Comparison of ENCODE assay signal across 13 mouse cellular contexts in genomic region chr3:102009926-102010381, GRCm38 (mm10). TPM values are rescaled to one million over a fixed set of nuclear protein-coding genes. Genes with fewer than 3 reads are reported as not detected.
DNase-seq lines count a peak whose midpoint lies in the region; ATAC-seq and TF ChIP-seq lines count a peak whose summit lies in the region.
"Had no signal": no experiment of that assay in that cellular context is flagged by ENCODE, and none has a peak within 500 bp of the region (broad histone marks: within the 10 kb centered on the region; RNA-seq: fewer than 3 reads in every experiment).

Gene Nhlh2, plus strand, starts transcription at chr3:102010076.

- no peaks in the 10 kb centered on the region for H3K9me3 ChIP-seq in lung, postnatal 0 days (ENCODE audit: low read length)
- no peaks in the 10 kb centered on the region for H3K9me3 ChIP-seq in forebrain, embryonic 15.5 days
- H3K9me3 ChIP-seq in midbrain, embryonic 12.5 days, result no peaks in the 10 kb centered on the region
- H3K9me3 ChIP-seq: liver, embryonic 13.5 days had no signal

- TF ChIP-seq CTCF in lung, postnatal 0 days (IDR thresholded peaks at IDR 0.05), result no peak

- H3K4me1 ChIP-seq in lung, postnatal 0 days (ENCODE audit: insufficient read depth, low read depth, low read length), result 0 out of 2 replicates have a peak, but pooled peaks cover 6% of the 10 kb centered on the region
- H3K4me1 ChIP-seq in forebrain, embryonic 15.5 days, result peaks cover 23% of the 10 kb centered on the region
- peaks cover 21% of the 10 kb centered on the region for H3K4me1 ChIP-seq in midbrain, embryonic 12.5 days

- intact Hi-C loops in gastrocnemius, postnatal 36 days (cut with DNase I), result no loop called here

- H3K36me3 ChIP-seq in lung, postnatal 0 days (ENCODE audit: insufficient read depth, low read length), result no peaks in the 10 kb centered on the region
- H3K36me3 ChIP-seq in forebrain, embryonic 15.5 days, result no peaks in the 10 kb centered on the region
- H3K36me3 ChIP-seq in midbrain, embryonic 12.5 days, result no peaks in the 10 kb centered on the region
- H3K36me3 ChIP-seq: liver, embryonic 13.5 days had no signal

- H3K27ac ChIP-seq in lung, postnatal 0 days (ENCODE audit: low read length), result no peak within 1 kb of the TSS
- H3K27ac ChIP-seq in forebrain, embryonic 15.5 days (replicated peaks), result peak within 1 kb of the TSS; percentile 76
- H3K27ac ChIP-seq in midbrain, embryonic 12.5 days (replicated peaks), result peak within 1 kb of the TSS; percentile 97
- H3K27ac ChIP-seq: liver, embryonic 13.5 days had no signal

- H3K9ac ChIP-seq in lung, postnatal 0 days (replicated peaks; ENCODE audit: low read depth), result no peak within 1 kb of the TSS
- peak within 1 kb of the TSS; percentile 53 for H3K9ac ChIP-seq in forebrain, embryonic 15.5 days (replicated peaks)
- peak within 1 kb of the TSS; percentile 80 for H3K9ac ChIP-seq in midbrain, embryonic 12.5 days (replicated peaks)
- H3K9ac ChIP-seq: liver, embryonic 13.5 days had no signal

- no peak for ATAC-seq in lung, postnatal 0 days
- peak; percentile 29 for ATAC-seq in forebrain, embryonic 15.5 days (replicated peaks)
- ATAC-seq in midbrain, embryonic 12.5 days (ENCODE audit: low FRiP score, low read depth), result no peak

- TF ChIP-seq EP300 in lung, postnatal 0 days (IDR thresholded peaks at IDR 0.05), result no peak

- no peak within 1 kb of the TSS for H3K4me2 ChIP-seq in lung, postnatal 0 days (replicated peaks; ENCODE audit: low read depth, low read length)
- H3K4me2 ChIP-seq in forebrain, embryonic 15.5 days (replicated peaks), result peak within 1 kb of the TSS; percentile 48
- peak within 1 kb of the TSS; percentile 57 for H3K4me2 ChIP-seq in midbrain, embryonic 12.5 days (replicated peaks)

- peak within 1 kb of the TSS; percentile 14; the same call in 1 of the 2 replicates for H3K4me3 ChIP-seq in lung, postnatal 0 days (ENCODE audit: low read depth, low read length)
- peak within 1 kb of the TSS; percentile 43 for H3K4me3 ChIP-seq in forebrain, embryonic 15.5 days
- peak within 1 kb of the TSS; percentile 55 for H3K4me3 ChIP-seq in midbrain, embryonic 12.5 days

- WGBS in lung, postnatal 0 days, result 21% methylated on average over 2 of the region's 2 CpGs
- 13% methylated on average over 2 of the region's 2 CpGs for WGBS in forebrain, embryonic 15.5 days
- WGBS in midbrain, embryonic 12.5 days, result 12% methylated on average over 2 of the region's 2 CpGs

- H3K27me3 ChIP-seq in lung, postnatal 0 days (replicated peaks; ENCODE audit: insufficient read depth, low read length), result peaks cover 51% of the 10 kb centered on the region
- H3K27me3 ChIP-seq in forebrain, embryonic 15.5 days, result peaks cover 20% of the 10 kb centered on the region
- H3K27me3 ChIP-seq in midbrain, embryonic 12.5 days, result peaks cover 48% of the 10 kb centered on the region

- no peak for DNase-seq in lung, postnatal 0 days (ENCODE audit: low spot score)
- DNase-seq in lung, postnatal 25 days (ENCODE audit: low spot score), result no peak
- no peak for DNase-seq in gastrocnemius, postnatal 36 days
- DNase-seq in kidney, postnatal 4 days, result no peak
- no peak for DNase-seq in liver
- DNase-seq in adrenal gland, postnatal 25 days, result no peak
- DNase-seq: adrenal gland, adult 2 months; kidney, adult 2 months; liver, embryonic 13.5 days had no signal

RNA-seq across cellular contexts. Expression of gene Nhlh2, which starts in this region (rescaled TPM):
- not detected in 2 replicates for polyA plus RNA-seq in lung, postnatal 0 days (2015; fragmentation: Nextera tagmentation; extraction: Ambion mirVana)
- polyA plus RNA-seq in forebrain, embryonic 15.5 days (2015; fragmentation: Nextera tagmentation; extraction: Ambion mirVana), result 24.3 and 25.4 TPM in 2 replicates
- polyA plus RNA-seq in midbrain, embryonic 12.5 days (2016; fragmentation: Nextera tagmentation; extraction: Ambion mirVana), result 127 and 132 TPM in 2 replicates
- not detected for total RNA-seq in gastrocnemius, postnatal 36 days (2021)
- not detected in 2 replicates for total RNA-seq in adrenal gland, postnatal 25 days (2021)
- total RNA-seq: adrenal gland, adult 2 months; common myeloid progenitor, adult 5-6 weeks had no signal
- polyA plus RNA-seq: adrenal gland, adult 2 months; heart, embryonic 14.5 days; kidney, adult 2 months had no signal

Comparison
In these comparisons a context has a peak if more than half of its experiments do, and no peak if none do; other contexts are left out.
1. RNA of gene Nhlh2 (polyA plus RNA-seq): 127 to 132 TPM in midbrain, embryonic 12.5 days and 24.3 to 25.4 TPM in forebrain, embryonic 15.5 days; not detected in lung, postnatal 0 days; every median in the first group is over 10 times any median in the second.
2. Peak in every context shown above with its lines, with median percentiles within 50 percentile points of each other: H3K4me3 ChIP-seq.